Comparison of ENCODE assay signal across 8 mouse cellular contexts in the genomic region with DNA sequence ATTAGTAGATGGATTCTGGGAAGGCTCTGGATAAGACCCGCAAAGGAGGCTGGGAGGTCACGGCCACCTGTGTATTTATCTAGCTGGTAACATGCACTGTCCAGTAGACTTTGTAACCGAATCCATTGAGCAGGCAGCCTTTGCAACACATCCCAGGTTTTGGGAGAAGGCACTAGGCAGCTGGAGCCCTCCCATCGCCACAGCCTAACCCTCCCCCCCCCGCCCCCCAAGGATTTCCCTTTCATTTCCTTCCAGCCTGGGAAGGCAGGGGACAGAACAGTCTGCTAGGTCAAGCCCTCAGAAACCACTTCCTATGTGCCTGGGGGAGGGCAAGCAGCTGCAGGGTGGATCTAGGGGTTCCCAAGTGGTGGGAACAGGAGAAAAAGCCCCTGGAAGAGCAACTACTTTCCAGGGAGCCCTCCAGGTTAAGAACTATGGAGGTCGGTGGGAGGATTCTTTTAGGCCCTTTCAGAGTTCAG. TPM values are rescaled to one million over a fixed set of nuclear protein-coding genes. Genes with fewer than 3 reads are reported as not detected.
DNase-seq lines count a peak whose midpoint lies in the region; ATAC-seq and TF ChIP-seq lines count a peak whose summit lies in the region.

No protein-coding gene starts in this region.

- H3K4me1 ChIP-seq in forebrain, embryonic 10.5 days: peaks cover 62% of the 10 kb centered on the region
- H3K4me1 ChIP-seq in intestine, embryonic 16.5 days (ENCODE audit: control insufficient read depth, insufficient read depth, low read length): peaks cover 29% of the 10 kb centered on the region
- peaks cover 20% of the 10 kb centered on the region for H3K4me1 ChIP-seq in liver, postnatal 0 days (ENCODE audit: insufficient read depth)
- peaks cover 37% of the 10 kb centered on the region for H3K4me1 ChIP-seq in stomach, embryonic 14.5 days (ENCODE audit: control insufficient read depth, insufficient read depth, low read length)

- H3K4me3 ChIP-seq in layer of hippocampus, adult 2 months: peak overlapping the region; percentile 81
- peak overlapping the region; percentile 81 for H3K4me3 ChIP-seq in forebrain, embryonic 10.5 days
- peak overlapping the region; percentile 80 for H3K4me3 ChIP-seq in intestine, embryonic 16.5 days (ENCODE audit: low read length)
- peak overlapping the region; percentile 75 for H3K4me3 ChIP-seq in liver, postnatal 0 days (ENCODE audit: low read depth, low read length)
- peak overlapping the region; percentile 81 for H3K4me3 ChIP-seq in stomach, embryonic 14.5 days (ENCODE audit: low read depth, low read length)

- WGBS in forebrain, embryonic 10.5 days: 21% methylated on average over 6 of the region's 6 CpGs
- WGBS in intestine, embryonic 16.5 days: 12% methylated on average over 6 of the region's 6 CpGs
- 6% methylated on average over 6 of the region's 6 CpGs for WGBS in liver, postnatal 0 days (ENCODE audit: insufficient replicate concordance)
- 3% methylated on average over 6 of the region's 6 CpGs for WGBS in stomach, embryonic 14.5 days

- no peaks in the 10 kb centered on the region for H3K9me3 ChIP-seq in forebrain, embryonic 10.5 days
- H3K9me3 ChIP-seq in intestine, embryonic 16.5 days (ENCODE audit: control insufficient read depth, low read length): no peaks in the 10 kb centered on the region
- no peaks in the 10 kb centered on the region for H3K9me3 ChIP-seq in liver, postnatal 0 days (ENCODE audit: low read length)
- no peaks in the 10 kb centered on the region for H3K9me3 ChIP-seq in stomach, embryonic 14.5 days (ENCODE audit: control insufficient read depth, low read depth, low read length)

- peaks cover 51% of the 10 kb centered on the region for H3K27me3 ChIP-seq in forebrain, embryonic 10.5 days (ENCODE audit: poor library complexity, severe bottlenecking)
- no peaks in the 10 kb centered on the region for H3K27me3 ChIP-seq in intestine, embryonic 16.5 days (replicated peaks; ENCODE audit: control insufficient read depth, insufficient read depth, low read length)
- H3K27me3 ChIP-seq in liver, postnatal 0 days (ENCODE audit: insufficient read depth, low read length): no peaks in the 10 kb centered on the region
- no peaks in the 10 kb centered on the region for H3K27me3 ChIP-seq in stomach, embryonic 14.5 days (ENCODE audit: control insufficient read depth, insufficient read depth, low read length)

- H3K9ac ChIP-seq in intestine, embryonic 16.5 days (ENCODE audit: low read depth, low read length): peak overlapping the region; percentile 86
- H3K9ac ChIP-seq in liver, postnatal 0 days (replicated peaks): peak overlapping the region; percentile 82
- peak overlapping the region; percentile 87 for H3K9ac ChIP-seq in stomach, embryonic 14.5 days (replicated peaks; ENCODE audit: low read depth, low read length)

- no peak for DNase-seq in layer of hippocampus, adult 2 months (ENCODE audit: low spot score in 2 of 2)
- DNase-seq in layer of hippocampus, adult 11-12 months (ENCODE audit: low spot score): no peak
- DNase-seq in forebrain, embryonic 10.5 days (ENCODE audit: extremely low spot score, low spot score): no peak
- peak; percentile 65 for DNase-seq in liver, postnatal 0 days
- no peak for DNase-seq in testis, postnatal 14 days (ENCODE audit: low spot score)

- no peak for TF ChIP-seq CTCF in layer of hippocampus, adult 2 months (conservative IDR thresholded peaks at IDR 0.05)
- no peak for TF ChIP-seq CTCF in liver, postnatal 0 days (IDR thresholded peaks at IDR 0.05; ENCODE audit: low read depth)

- peak overlapping the region; percentile 94 for H3K4me2 ChIP-seq in intestine, embryonic 16.5 days (ENCODE audit: low read depth, low read length)
- H3K4me2 ChIP-seq in liver, postnatal 0 days (ENCODE audit: low read depth, low read length): peak overlapping the region; percentile 84
- H3K4me2 ChIP-seq in stomach, embryonic 14.5 days (replicated peaks; ENCODE audit: low read depth, low read length): peak overlapping the region; percentile 94

- no peaks in the 10 kb centered on the region for H3K36me3 ChIP-seq in forebrain, embryonic 10.5 days (replicated peaks)
- H3K36me3 ChIP-seq in intestine, embryonic 16.5 days (ENCODE audit: control insufficient read depth, insufficient read depth, low read length): no peaks in the 10 kb centered on the region
- no peaks in the 10 kb centered on the region for H3K36me3 ChIP-seq in liver, postnatal 0 days (replicated peaks; ENCODE audit: insufficient read depth, low read length)
- no peaks in the 10 kb centered on the region for H3K36me3 ChIP-seq in stomach, embryonic 14.5 days (ENCODE audit: control insufficient read depth, insufficient read depth, low read length)

- ATAC-seq in intestine, embryonic 16.5 days: no peak; the same call in 1 of the 2 replicates
- ATAC-seq in liver, postnatal 0 days: peak; percentile 81
- ATAC-seq in stomach, embryonic 14.5 days (ENCODE audit: insufficient number of reproducible peaks, insufficient read depth, low FRiP score, low read depth): no peak
- ATAC-seq in inflammation-experienced regulatory T-cells, adult 6 months: no peak

- H3K27ac ChIP-seq in layer of hippocampus, adult 2 months: peak overlapping the region; percentile 95
- peak overlapping the region; percentile 85 for H3K27ac ChIP-seq in forebrain, embryonic 10.5 days
- peak overlapping the region; percentile 89 for H3K27ac ChIP-seq in intestine, embryonic 16.5 days (ENCODE audit: low read length)
- peak overlapping the region; percentile 93 for H3K27ac ChIP-seq in liver, postnatal 0 days (ENCODE audit: low read depth)
- H3K27ac ChIP-seq in stomach, embryonic 14.5 days (ENCODE audit: low read length): peak overlapping the region; percentile 94

- TF ChIP-seq EP300 in liver, postnatal 0 days (IDR thresholded peaks at IDR 0.05; ENCODE audit: low read depth): no peak

RNA-seq across cellular contexts. Expression of gene Zcchc24, which starts 1.1 kb away (rescaled TPM):
- total RNA-seq in layer of hippocampus, adult 2 months (2021): 10 to 100 TPM; 56.4 to 58.5 TPM
- 8.1 TPM in 2 replicates for polyA plus RNA-seq in forebrain, embryonic 10.5 days (2016; fragmentation: Nextera tagmentation; extraction: Ambion mirVana)
- polyA plus RNA-seq in intestine, embryonic 16.5 days (2015; fragmentation: Nextera tagmentation; extraction: Ambion mirVana): 9.1 and 10.0 TPM in 2 replicates
- polyA plus RNA-seq in liver, postnatal 0 days (2015; fragmentation: Nextera tagmentation; extraction: Ambion mirVana): 13.7 and 13.8 TPM in 2 replicates
- polyA plus RNA-seq in stomach, embryonic 14.5 days (2014; fragmentation: Nextera tagmentation; extraction: Ambion mirVana): 29.5 and 32.4 TPM in 2 replicates
- polyA plus RNA-seq in inflammation-experienced regulatory T-cells, adult 6 months (2017; shearing (Covaris generic)): under 1 TPM; 0.11 to 0.28 (median 0.23) TPM
